Mouse (Mus musculus): ENCODE measurements around the gene Tmub2.
"Not testable (repeated sequence)": the region's sequence is repeated elsewhere in the genome, so short reads cannot be mapped to it uniquely, and the experiment has no call there.

The Tmub2 gene

DNA sequence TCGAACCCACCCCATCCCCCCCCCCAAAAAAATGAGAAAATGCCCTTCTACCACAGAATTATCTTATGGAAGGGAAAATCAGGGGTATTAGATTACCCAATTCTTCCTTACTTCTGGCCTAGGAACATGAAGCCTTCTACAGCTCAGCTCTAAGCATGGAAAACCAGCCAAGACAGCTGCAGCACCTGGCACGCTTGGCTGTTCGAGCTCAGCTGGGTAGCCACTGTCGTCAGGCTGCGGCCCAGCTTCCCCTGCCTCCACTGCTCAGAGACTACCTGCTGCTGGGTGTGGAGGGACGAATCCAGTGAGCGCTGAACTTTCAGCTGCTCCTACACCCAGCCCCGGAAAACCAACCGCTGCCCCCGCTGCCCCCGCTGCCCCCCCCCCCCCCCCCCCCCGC lies 7.0 kb upstream of the Tmub2 start:
- DNase-seq (ENCODE audit: low read depth, low spot score), result no peak

DNA sequence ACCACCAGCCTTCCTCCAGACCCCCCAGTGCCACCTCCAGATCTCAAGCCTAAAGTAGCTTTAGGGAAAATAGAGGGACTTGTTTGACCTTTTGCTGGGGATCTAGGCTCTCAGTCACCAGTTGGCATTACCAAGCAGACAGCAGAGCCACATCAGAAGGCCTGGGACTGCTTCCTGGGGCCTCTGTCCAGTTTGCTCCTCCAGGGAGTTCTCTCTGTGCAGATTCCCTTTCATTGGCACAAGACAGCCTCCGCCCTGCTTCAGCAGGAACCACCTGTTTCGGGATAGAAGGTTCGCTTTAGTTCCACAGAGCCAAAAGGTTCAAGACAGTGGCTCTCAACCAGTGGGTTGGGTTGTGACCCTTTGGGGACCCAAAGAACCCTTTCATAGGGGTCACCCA lies 5.1 kb upstream of the Tmub2 start:
- DNase-seq (ENCODE audit: low read depth, low spot score), result no peak

DNA sequence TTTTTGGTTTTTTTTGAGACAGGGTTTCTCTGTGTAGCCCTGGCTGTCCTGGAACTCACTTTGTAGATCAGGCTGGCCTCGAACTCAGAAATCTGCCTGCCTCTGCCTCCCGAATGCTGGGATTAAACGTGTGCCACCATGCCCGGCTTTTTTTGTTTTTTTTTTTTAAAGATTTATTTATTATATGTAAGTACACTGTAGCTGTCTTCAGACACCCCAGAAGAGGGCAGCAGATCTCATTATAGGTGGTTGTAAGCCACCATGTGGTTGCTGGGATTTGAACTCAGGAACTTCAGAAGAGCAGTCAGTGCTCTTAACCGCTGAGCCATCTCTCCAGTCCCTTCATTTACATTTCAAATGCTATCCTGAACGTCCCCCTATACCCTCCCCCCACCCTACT lies 4.5 kb upstream of the Tmub2 start:
- not testable (repeated sequence) for DNase-seq (ENCODE audit: low read depth, low spot score)

DNA sequence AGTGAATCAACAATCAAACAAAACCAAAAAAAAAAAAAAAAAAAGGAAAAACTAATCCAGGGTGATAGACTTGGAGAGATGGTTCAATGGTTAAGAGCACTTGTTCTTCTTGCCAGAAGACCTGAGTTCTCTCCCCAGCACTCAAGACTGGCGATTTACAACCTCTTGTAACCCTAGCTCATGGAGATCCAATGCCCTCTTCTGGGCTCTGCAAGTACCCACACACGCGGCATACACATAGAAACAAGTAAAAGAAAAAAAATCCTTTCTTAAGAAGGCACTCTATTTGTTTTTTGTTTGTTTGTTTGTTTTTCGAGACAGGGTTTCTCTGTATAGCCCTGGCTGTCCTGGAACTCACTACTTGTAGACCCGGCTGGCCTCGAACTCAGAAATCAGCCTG lies 809 bp upstream of the Tmub2 start:
- no peak for DNase-seq (ENCODE audit: low read depth, low spot score)

DNA sequence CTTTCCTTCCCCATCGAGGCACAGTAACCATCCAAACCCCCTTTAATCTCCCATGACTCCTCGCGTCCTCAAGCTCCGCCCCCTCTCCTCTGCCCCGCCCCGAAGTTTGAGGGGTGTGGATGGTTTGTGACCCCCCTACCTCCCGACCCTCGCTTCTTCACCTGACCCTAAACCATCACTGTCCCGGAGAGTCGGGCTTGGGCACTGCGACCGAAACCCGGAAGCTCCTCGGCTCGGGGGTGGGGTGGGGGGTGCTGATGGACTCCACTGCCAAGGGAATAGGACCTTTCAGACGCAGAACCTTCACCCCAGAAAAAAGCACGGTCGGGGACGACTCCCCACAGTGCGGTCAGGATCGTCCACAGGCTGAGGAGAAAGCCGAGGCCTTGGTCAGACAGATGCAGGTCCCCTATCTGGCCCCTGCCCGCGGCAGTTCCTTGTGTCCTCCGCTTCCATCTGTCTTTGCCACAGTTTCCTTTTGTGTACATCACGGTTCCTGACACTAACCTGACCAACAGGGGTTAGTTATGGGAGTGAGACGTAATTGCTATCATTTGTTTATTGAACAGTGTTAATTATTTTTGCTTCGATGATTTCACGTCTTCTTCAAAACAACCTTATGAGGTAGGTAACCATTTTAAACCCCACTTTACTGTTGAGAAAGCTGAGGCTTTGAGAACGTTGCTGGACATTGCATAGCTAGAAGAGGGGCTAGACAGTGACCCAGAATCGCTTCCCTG lies 534 bp downstream of the Tmub2 start:
- DNase-seq (ENCODE audit: low read depth, low spot score), result no peak

DNA sequence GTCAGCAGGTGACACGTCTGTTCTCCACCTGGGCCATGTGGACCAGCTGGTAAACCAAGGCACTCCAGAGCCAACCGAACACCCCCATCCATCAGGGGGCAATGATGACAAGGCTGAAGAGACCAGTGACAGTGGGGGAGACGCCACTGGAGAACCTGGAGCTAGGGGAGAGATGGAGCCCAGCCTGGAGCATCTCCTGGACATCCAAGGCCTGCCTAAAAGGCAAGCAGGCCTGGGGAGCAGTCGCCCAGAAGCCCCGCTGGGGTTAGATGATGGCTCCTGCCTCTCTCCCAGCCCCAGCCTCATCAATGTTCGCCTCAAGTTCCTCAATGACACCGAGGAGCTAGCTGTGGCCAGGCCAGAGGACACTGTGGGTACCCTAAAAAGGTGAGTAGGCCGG lies 2.8 kb downstream of the Tmub2 start:
- no peak for DNase-seq (ENCODE audit: low read depth, low spot score)

DNA sequence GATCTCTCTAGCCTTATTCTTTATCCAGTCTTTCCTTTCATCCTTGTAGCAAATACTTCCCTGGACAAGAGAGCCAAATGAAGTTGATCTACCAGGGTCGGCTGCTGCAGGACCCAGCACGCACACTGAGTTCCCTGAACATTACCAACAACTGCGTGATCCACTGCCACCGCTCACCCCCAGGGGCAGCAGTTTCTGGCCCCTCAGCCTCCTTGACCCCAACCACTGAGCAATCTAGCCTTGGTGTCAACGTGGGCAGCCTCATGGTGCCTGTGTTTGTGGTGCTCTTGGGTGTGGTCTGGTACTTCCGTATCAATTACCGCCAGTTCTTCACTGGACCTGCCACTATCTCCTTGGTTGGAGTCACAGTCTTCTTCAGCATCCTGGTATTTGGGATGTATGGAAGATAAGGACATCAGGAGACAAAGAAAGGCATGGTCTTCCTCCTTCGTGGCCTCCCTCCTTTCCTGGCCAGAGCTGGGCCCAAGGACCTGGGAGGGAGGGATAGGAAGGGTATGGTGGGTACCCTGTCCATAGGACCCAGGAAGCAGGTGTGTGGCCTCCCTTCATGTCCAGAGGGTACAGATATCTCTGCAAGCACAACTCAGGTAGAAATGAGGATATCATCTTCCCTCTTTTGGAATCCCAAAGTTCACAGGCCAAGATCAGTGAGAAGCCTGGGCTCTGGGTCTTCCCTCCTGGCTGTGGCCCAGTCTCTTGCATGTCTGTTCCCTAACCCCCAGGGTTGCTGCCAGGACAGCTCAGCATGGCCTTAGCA lies 3.5 kb downstream of the Tmub2 start:
- DNase-seq (ENCODE audit: low read depth, low spot score), result no peak

DNA sequence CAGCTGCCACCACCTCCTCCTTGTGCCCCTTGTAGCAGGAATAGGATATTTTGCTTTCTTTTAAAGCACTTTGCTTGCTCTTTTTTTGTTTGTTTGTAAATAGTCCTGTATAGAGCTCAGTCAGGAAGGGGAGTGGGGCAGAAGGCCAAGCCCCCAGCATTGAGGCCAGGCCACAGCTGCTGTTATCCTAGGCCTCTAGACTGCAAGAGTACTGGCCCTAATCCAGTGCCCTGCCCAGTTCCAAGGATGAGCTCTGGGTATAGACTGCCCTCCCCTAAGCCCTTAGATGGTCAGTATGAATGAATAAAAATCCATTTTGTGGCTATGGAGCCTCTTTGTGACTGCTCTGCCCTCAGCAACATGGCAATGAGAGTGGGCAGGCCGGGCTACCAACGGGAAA lies 4.2 kb downstream of the Tmub2 start:
- no peak for DNase-seq (ENCODE audit: low read depth, low spot score)

DNA sequence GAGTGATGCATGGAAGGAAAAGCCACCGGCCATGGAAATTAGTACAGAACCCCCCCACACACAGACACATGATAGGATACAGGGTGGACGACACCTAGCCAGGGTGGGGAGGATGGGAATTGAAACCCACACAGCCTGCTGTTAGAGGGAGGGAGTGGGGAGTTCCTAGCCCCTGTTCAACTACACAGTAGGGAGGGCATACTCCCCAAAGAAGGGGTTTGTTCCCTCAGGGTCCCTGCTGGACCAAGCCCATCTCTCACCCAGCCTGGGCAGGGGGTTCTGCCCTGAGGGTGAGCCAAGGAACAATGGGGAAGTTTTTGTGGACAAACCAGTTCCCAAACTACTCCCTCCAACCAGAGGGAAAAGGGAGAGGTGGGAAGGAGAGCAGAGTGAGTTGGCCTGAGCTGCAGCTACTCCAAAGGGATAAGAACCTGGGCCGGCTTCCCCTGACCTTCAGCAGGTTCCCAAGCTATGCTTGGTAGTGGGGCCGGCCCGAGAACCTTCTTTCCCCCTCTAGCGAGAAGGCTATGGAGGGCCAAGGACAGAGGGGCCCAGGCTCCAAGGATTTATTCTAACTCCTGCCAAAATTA lies 4.9 kb downstream of the Tmub2 start:
- no peak for DNase-seq (ENCODE audit: low read depth, low spot score)

DNA sequence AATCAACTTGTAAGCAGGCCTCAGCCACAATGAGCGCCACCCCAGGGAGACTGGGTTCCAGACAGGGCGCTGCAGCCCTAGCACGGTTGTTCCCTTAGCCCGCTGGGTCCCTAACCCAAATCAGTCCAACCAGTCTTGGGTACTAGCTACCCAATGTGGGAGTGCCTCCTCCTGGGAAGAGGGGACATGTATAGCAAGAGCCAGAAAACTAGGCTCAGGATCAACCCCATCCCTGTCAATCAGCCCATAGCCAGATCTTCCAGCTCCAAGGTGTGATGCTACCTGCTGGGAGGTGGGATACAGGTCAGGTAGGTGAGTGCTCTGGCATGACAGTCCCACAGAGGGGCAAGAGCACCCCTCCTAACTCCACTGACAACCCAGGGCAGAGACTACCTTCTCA lies 5.4 kb downstream of the Tmub2 start:
- DNase-seq (ENCODE audit: low read depth, low spot score), result no peak

DNA sequence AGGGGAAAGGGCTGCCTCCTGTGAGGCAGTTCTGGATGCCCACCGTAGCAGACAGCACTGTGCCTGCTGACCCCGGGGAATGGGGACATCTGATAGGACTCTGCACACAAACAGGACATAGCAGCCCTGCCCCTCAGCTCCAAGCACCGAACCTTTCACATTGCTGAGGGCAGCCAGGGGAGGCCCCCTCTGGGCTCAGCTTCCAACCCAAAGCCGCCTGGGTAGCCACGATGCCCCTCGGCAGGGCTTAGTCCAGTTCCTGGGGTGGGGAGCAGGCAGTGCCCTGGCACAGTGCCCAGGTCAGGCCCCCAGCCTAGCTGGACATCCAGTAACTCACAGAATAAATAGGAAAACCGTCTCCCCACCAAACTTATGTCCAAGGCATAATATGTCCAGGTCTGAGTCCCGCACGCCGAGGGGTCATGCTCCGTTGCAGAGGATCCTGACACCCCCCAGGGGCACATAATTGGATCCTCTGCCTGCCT lies 6.4 kb downstream of the Tmub2 start:
- no peak for DNase-seq (ENCODE audit: low read depth, low spot score)

DNA sequence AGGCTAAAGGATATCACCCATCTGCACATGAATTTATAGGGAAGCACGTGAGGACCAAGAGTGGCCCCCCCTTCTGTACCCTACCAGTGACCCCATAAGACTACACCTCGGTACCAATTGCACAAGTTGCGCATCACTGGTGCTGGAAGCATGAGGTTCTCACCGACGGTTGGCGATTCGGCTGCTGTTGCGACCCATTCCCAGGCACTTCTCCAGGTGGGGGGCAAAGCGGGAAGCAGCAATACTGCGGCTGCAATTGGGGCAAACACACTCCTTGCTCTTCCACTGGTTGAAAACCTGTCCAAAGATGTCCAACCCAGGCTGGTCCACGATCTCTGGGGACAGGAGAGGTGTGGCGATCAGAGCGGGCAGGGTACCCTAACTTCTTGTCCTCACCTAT lies 9.2 kb downstream of the Tmub2 start:
- DNase-seq (ENCODE audit: low read depth, low spot score), result no peak

DNA sequence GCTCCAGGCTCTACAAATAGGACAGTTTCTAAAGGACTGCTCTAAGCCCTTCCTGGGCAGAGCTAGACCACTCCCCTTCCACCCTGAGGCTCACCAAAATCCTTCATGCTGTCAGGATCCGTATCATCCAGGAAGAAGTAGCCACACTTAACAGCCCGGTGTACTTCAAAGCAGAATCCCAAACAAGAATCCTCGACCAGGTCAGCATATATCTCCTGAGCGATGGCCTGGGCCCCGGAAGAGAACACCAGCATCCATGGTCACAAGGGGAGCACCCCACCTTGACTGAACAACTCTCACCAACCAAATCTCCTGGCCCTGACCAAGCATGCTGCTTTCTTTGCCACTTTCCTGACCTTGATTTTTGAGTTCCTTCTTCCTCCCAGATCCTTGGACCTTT lies 9.7 kb downstream of the Tmub2 start:
- DNase-seq (ENCODE audit: low read depth, low spot score), result no peak

DNA sequence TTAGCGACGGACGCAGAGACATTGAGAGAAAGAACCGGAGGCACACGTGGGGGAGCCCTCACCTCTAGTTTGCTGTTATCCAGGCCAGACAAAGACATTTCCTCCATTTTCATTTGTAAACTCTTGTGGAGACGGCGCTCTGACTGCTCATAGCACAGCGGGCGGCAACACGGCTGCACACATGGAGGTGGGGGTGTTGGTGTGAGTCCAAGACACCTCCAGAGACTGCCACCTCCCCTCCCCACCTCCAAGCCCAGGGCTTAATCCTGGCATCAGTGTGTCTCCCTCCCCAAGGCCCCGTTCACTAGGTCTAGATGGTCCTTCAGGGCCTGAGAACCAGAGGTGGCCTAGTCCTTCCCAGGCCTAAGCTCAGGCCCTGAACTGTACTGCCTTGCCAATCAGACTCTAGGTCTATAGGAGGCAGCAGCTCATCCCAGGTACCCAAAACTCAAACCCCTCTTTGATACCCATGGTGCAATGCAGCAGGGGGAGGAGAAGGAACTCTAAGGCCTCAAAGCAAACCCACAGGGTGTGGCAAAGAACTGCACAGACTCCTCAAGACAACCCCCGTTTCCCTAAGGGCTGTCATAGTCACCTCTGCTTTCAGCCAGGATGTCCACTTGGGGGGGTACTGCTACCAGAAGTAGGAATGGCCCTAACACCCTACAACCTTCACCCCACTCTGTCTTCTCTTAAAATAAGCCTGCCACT lies 10.3 kb downstream of the Tmub2 start:
- DNase-seq (ENCODE audit: low read depth, low spot score), result no peak

DNA sequence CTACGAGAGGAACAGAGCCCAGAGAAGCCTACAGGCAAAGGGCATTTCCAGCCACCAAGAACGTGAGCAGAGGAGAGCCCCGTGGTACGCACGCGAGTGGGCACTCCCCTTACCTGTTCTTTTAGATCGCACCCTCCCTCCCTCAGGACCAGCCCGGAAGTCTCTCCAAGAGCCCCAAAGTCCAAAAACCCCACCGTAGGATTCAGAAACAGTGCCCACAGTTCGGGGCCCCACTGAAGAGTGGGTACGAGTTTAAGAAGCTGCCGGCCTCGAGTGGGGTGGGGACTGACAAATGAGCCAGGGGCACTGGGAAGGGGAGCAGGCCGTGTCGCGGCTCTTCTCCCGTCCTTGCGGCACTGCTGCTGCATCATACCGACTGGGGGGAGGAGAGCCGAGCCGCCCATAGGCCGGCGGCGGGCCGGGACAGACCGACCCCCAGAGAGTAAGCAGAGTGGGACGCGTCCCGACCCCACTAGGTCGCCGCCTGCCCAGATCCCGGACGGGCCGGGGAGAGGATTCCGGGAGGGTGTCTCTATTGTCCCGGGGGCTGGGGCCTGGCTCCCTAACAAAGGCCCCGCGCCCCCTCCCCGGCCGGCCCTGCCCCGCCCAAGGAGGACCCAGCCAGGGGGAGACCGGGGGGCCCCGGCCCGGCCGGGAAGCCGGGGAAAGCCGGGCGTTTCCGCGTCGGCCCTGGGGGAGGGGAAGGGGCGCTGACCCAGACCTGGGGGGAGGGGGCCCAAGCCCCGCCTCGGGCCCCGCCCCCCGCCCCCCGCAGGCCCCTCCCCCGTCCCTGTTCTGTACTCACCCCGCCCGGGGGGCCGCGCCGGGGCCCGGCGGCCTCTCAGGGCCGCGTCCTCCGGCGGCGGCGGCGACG lies 11.1 kb downstream of the Tmub2 start:
- DNase-seq (ENCODE audit: low read depth, low spot score), result peak; percentile 66

DNA sequence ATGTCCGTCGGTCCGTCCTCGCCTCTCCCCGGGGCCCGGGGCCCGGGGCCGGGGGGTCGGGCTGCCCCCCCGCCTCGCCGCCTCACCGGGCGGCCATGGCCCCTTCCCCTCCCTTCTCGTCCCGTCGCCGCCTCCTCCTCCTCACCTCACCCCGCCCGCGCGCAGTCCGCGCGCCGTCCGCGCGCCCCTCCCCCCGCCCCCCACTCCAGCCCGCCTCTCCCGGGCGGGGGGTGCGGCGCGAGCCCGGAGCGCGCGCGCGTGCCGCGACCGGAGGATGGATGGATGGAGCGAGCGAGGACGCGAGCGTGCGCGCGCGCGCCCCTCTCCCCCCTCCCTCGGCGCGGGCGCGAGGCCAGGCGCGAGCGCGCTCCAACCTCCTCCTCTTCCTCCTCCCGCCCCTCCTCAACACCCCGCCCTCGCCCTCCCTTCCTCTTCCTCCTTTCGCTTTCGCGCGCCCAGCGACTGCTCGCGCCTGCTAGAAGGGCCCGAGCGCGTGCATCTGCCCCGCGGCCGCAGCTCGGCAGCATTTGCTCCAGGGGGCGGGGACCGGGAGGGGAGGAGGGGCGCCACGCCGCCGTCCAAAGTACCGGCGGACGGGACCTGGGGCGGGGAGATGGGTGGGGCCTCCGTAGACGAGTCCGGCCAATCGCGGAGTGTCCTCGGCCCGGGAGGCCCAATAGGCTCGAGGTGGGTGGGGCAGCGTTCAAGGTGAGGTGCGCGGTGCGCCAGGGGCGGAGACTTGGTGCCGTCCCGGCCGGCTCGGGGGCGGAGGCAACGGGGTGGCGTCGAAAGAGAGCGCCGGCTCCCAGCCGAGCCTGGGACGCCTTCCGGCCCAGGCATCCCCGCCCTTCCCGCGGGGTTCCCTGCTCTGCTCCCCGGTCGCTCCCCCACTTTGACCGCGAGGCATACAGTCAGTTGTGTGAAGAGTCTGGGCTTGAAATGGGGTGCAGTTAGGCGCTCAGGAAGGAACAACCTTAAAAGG lies 12.1 kb downstream of the Tmub2 start, which contains the start of gene Atxn7l3:
TSS of gene Atxn7l3 (minus strand) at position 141 of the 982 bp plus-strand sequence.
- peak; percentile 98 for DNase-seq (ENCODE audit: low read depth, low spot score)

DNA sequence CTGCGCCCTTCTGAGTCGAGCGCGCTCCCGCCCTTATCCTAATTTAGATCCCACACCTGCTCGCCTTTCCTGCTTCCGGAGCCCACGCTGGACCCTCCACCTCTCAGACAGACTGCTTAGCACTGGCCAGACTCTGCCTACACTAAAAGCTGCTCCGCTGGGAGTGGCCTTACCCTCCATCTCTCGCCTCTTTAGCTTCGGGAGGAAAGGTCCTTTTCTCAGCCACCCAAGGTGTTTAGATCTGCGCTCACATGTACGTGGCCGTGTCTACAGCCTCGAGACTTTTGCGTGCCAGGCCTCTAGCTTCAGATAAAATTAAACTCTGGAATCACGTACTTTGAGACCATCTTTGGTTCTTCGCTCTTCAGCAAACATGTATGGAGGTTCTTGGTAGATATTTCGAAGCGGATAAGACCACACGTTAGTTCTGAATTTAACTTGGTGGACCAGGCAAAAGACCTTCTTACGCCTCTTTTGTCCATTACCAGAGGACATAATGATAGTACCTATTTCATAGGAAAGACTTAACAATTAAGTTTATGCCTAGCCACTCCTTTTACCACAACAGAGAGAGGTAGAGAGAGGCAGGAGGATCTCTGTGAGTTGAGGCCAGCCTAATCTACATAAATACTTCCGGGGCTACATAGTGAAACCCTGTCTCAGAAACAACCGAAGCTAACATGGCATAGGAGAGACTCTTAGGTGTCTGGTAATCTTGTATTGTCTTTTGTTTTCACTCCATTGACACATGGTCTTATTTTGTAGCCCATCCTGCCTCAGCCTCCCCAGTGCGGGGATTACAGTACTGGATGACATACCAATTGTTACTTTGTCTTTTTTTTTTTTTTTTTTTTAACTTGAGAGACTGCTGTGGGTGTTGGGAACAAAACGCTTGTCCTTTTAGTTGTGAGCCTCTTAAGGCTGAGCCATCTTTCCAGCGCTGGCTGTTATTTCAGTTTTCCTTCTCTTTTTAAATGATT lies 13.1 kb downstream of the Tmub2 start:
- DNase-seq (ENCODE audit: low read depth, low spot score), result peak; percentile 25

DNA sequence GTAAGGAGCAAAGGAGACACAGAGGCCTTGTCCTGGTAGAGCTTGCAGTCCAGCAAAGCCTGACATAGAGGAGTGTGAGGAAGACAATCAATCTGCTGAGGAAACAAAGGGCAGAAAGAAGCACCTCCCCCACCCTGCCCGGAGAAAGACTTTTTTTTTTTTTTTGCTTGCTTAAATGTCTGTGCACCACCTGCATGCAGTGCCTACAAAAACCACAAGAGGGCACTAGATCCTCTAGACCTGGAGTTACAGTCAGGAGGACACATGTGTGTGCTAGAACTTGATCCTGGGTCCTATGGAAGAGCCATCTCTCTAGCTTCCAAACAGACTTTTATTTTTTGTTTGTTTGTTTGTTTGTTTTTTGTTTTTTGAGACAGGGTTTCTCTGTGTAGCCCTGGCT lies 15.1 kb downstream of the Tmub2 start:
- DNase-seq (ENCODE audit: low read depth, low spot score), result peak; percentile 83

DNA sequence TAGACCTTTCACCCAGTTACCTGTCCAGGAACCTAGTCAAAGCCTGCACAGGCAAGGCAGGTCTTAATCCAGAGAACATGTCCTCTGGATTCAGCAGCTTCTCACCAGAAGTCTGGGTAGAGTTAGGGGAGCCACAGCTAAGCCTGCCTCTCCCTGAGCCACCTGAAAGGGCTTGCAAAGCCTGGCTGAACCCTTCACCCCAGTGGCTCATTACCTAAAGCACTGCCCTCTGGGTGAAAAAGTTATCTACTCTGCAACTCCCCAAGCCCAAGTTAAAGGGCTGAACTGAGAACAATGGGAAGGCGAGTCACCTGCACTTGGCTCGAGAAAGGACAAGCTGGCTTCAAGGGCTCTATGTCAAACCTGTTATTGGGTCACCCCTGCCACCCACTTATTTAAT lies 19.4 kb downstream of the Tmub2 start:
- DNase-seq (ENCODE audit: low read depth, low spot score), result no peak
